Mouse (Mus musculus): ENCODE results near the gene Enpp4.

DNA sequence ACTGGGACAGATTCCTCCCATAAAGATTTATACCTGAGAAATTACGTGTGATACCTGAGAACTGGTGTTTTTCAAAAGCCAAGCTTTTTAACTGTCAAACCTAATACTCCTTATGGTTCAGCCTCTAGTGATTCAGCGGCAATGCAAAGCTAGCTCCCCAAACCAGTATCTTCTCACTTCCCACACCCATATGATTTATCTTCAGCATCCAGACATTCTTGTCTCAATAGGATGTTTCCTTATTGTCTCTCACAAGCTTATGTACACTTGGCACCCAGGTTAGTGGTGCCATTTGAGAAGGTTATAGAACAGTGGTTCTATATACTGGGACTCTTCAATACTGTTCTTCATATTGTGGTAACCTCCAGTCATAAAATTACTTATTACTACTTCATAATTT lies 12.1 kb upstream of the Enpp4 start:
- TF ChIP-seq CTCF (IDR thresholded peaks at IDR 0.05; ENCODE audit: low read depth, low read length) (no peak), GATA1 (IDR thresholded peaks at IDR 0.05; ENCODE audit: borderline replicate concordance, low read length) (no peak), TAL1 (conservative IDR thresholded peaks at IDR 0.05; ENCODE audit: low read depth, low read length) (no peak), POLR2AphosphoS5 (IDR thresholded peaks at IDR 0.05; ENCODE audit: insufficient replicate concordance, low read depth, low read length) (no peak), GATA2 (IDR thresholded peaks at IDR 0.05; ENCODE audit: borderline replicate concordance, low read depth, low read length) (no peak)

All from G1E (cell line).